Mouse (Mus musculus): Measurements from ENCODE around the gene Pbx1.

Gene Pbx1

DNA sequence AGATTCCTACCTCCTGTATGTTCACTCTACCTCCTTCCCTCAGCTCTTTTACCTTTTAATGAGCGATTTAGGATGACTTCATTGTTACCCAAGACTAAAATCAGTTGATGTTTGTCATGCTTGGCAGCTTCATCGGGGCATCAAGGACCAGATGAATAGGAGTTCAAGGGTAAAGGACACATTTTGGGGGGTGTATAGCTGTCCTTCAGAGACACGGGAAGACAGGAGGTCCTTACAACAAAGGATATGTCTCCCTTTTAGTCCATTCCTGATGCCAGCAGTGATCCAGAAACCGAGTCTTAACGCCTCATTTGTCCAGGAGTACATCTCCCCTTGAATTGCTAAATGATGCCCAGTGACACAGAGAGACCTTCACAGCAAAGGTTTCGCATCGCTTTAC is 343.4 kb downstream of the Pbx1 start:
- no peak for DNase-seq (ENCODE audit: low read depth, low spot score)

DNA sequence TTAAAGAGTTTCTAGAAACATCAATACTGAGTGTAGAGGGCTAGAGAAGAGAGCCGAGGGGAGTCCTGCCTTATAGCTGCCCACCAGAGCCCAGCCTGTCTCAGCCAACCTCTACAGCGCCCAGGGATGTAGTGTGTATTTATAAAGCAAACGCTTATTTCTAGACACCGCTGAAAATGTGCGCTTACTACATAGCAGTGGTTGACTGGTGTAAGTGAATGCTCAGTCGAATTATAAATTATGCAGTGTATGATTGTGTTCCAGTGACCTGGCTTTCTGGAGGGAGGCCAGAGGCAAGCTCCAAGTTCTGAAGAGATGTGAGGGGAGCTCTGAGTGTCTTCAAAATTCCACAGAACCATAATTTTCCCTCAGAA is 352.7 kb downstream of the Pbx1 start:
- no peak for DNase-seq (ENCODE audit: low read depth, low spot score)

DNA sequence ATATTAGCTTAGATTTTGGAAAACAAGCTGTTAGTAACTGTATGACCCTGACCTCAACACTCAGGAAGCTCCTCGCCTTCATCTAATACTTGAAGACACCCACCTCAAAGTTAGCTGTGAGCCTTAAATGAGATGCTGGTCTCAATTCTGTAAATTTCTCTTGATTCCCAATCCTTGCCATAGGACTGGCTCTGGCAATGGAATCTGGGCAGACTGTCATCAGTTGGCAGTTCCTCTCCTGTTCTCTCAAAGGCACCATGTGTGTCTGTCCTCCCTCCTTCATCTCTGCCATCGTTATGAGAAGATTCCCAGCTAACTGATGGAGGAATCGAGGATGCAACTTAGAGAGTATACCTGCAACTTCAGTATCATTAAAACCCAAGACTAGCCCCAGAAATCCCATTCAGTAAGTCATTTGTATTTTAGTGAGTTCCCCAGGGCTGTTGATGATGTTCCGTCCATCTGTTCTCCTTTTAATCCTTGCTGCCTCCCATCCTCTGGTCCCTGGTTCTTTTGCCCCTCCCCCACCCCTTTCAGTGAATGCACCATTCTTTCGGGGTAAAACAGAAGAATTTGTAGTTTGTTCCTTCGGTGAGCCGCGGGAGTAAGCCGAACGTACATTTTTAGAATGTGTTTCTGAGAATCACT is 353.2 kb downstream of the Pbx1 start:
- DNase-seq (ENCODE audit: low read depth, low spot score), result no peak

DNA sequence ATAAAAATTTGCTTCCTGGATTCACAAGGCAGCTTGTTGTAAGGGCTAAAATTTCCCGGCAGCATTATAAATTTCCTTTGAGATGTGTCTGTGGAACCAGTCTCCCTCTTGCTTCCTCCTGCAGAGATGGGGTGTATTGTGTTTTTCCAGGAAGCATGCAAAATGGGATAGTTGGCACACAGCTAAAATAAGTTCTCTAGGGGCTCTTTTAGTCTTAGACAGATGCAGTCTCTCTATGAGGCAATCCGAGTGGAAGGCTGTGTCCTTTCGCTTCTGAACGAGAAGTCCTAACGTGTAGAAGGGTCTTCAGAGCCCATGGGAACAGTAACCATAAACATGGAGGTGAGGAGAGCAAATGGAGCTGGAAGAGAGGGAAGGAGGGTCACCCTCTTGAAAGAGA is 360.1 kb downstream of the Pbx1 start:
- DNase-seq (ENCODE audit: low read depth, low spot score), result no peak

DNA sequence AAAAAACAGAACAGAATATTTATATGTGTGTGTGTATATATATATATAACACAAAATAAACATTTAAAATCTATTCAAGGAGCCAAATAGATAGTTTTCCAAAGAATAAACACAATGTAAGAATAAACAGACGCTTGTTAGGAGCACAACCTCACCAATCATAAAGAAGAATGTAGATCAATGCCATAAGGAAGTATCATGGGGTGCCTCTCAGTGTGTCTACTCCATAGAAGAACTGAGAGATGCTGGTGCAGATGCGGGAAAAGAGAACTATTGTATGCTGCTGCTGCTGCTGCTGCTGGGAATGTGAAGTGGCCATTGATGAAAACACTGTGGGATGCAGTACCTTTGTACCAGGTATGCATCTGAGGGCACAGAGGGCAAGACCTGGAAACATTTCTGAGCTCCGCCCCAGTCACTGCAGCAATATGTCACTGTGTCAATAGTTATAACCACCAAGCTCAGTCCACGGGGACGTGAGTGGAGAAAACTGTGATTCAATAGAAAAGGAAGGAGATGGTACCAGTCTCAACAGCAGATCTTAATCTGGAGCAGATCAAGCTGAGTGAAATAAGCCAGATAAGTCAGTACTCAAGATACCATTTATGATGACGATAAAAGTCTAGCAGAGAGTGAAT is 361.7 kb downstream of the Pbx1 start:
- DNase-seq (ENCODE audit: low read depth, low spot score), result no peak

DNA sequence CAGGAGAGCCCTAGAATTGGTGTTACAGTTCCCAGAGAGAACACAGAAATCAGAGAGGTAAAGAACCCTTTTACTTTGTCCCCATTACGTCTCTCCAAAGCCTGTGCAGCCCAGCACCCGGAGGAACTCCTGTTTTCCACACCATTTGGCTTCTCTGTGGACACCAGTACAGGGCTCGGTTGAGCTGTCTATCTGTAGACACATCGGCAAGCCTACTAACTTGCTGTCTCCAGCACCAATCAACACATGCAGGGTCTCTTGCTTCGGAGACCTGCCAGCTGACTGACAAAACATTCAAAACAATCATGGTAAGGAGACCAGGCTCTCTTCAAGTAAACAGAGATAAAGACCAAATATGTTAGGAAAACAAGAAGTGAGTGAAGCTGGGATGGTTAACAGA is 362.3 kb downstream of the Pbx1 start:
- DNase-seq (ENCODE audit: low read depth, low spot score), result no peak
